Mouse (Mus musculus) granulocyte monocyte progenitor cell, adult 5-6 weeks (primary cell): Measurements from ENCODE around the gene Rpl7a. TPM values are rescaled to one million over a fixed set of nuclear protein-coding genes. Genes with fewer than 3 reads are reported as not detected.

Experiments
- ATAC-seq: replicated peaks from 2 replicates; pipeline ENCODE4 v1.8.0; 2016; ENCODE audit warnings: mild to moderate bottlenecking, moderate TSS enrichment, inconsistent platforms; ENCODE audit not compliant: poor library complexity, severe bottlenecking
- total RNA-seq, 2 experiments: library from RNA; stranded (forward) in 1 of 2; stranded (reverse) in 1 of 2; fragments of 200-712, 200-1000 nt in 1 of 2; fragments of >200 nt in 1 of 2; fragmentation: Nextera tagmentation in 1 of 2; gene quantifications; 2 replicates each; pipeline ENCODE4 v1.2.3; 2014 to 2017

Rpl7a gene
- total RNA-seq, 2 experiments from 2014 or later, result 2,391 to 2,412 TPM

DNA sequence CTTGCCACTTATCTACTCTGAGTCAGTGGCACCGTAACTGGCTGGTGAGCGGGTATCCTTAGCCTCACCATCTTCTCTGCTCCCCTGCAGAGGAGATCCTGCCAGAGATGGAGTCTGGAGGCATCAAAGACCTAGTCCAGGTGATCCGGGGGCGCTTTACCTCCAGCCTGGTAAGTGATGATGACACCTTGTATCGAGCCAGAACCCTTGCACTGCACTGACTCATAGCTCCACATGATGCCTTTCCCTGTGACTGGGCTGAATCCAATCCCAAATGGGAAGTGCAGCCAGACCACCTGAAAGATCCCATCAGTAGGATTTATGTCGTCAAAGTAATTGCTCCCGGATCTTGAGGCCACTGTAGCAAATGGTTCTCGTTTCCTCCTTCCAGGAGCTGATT is 42.3 kb downstream of the Rpl7a start:
- no peak for ATAC-seq

DNA sequence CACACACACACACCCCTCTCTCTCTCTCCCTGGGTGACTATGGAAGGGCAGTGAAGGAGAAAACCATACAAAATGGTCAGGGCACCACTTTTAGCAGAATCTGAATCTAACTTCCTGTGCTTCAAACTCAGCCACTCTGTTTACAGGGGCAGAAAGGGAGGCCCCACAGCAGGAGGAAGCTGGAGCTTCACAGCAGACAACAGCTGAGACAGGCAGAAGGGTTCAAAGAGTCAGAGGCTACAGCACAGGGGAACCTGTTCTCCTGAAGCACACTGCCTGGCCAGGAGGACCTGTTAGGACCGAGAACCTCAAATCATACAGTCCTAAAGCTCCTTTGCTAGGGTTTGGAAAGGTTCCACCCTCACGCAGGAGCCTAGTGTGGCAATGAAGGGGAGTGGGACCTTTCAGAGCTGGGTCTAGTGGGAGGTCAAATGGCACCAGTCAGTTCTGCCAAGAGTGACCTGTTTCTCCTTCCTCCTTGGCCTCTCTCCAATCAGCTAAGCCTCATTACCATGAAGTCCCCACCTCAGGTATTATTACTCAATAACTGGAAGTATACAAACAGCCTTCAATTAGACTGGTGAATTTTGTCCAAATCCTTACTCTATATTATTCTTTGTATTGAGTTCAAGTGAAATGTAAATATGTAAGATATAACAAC is 44.3 kb downstream of the Rpl7a start:
- no peak for ATAC-seq

- no peak for ATAC-seq
These were observed 46.4 kb downstream of the Rpl7a start for GRCm38 (mm10) chr2:26956811-26957487.

DNA sequence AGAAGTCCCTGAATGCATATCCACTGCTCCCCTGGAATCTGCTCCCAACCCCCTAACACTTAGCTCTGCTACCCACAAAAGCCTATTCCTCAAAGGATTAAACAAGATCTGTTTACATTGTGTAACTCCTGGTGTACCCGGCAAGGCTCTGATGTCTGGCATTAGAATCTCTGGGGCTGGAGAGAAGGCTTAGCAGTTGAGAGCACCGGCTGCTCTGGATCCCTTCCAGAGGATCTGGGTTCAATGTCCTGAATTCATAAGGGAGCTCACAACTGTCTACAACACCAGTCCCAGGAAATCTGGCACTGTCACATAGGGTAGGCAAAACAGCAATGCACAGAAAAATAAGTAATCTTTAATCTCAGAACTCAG is 46.9 kb downstream of the Rpl7a start:
- no peak for ATAC-seq

DNA sequence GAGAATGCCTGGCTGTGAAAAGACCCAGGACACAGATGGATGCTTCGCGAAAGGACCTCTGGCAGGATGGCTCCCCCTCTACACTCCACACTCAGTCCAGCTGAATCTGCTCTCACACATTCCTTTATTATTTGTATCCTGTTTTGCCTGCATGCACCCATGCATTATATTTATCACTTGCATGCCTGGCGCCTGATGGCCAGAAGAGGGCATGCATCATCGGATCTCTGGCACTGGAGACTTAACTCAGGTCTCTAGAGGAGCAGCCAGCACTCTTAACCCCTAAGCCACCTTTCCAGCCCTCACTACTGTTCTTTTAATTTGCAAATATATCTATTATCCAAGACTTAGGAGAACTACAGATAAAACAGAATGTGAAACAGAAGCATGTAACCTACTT is 50.2 kb downstream of the Rpl7a start:
- no peak for ATAC-seq

Other genes starting within 250 kb of the Rpl7a start
- not detected in 2 replicates for gene Lcn4, start 239.5 kb upstream of the Rpl7a start, total RNA-seq (2014; fragmentation: Nextera tagmentation)
- gene Lcn4, start 239.5 kb upstream of the Rpl7a start, total RNA-seq (2017), result not detected in 2 replicates
- gene Abo, start 45.8 kb upstream of the Rpl7a start, total RNA-seq (2014; fragmentation: Nextera tagmentation), result not detected in 2 replicates
- gene Abo, start 45.8 kb upstream of the Rpl7a start, total RNA-seq (2017), result not detected in 2 replicates
- 21.7 and 22.5 TPM in 2 replicates for gene Surf6, start 7.9 kb upstream of the Rpl7a start, total RNA-seq (2014; fragmentation: Nextera tagmentation)
- gene Surf6, start 7.9 kb upstream of the Rpl7a start, total RNA-seq (2017), result 53.0 and 55.7 TPM in 2 replicates
- 16.7 and 17.4 TPM in 2 replicates for gene Med22, start 87 bp upstream of the Rpl7a start, total RNA-seq (2014; fragmentation: Nextera tagmentation)
- gene Med22, start 87 bp upstream of the Rpl7a start, total RNA-seq (2017), result 17.2 and 19.0 TPM in 2 replicates
- gene Surf2, start 5.6 kb downstream of the Rpl7a start, total RNA-seq (2014; fragmentation: Nextera tagmentation), result 42.8 and 48.8 TPM in 2 replicates
- gene Surf2, start 5.6 kb downstream of the Rpl7a start, total RNA-seq (2017), result 72.9 and 77.2 TPM in 2 replicates
- gene Surf1, start 5.8 kb downstream of the Rpl7a start, total RNA-seq (2014; fragmentation: Nextera tagmentation), result 46.4 and 74.7 TPM in 2 replicates
- gene Surf1, start 5.8 kb downstream of the Rpl7a start, total RNA-seq (2017), result 40.0 and 75.4 TPM in 2 replicates
- gene Surf4, start 23.2 kb downstream of the Rpl7a start, total RNA-seq (2014; fragmentation: Nextera tagmentation), result 177 and 217 TPM in 2 replicates
- 107 and 110 TPM in 2 replicates for gene Surf4, start 23.2 kb downstream of the Rpl7a start, total RNA-seq (2017)
- 2.2 and 2.9 TPM in 2 replicates for gene Stkld1, start 23.3 kb downstream of the Rpl7a start, total RNA-seq (2014; fragmentation: Nextera tagmentation)
- gene Stkld1, start 23.3 kb downstream of the Rpl7a start, total RNA-seq (2017), result 0.09 TPM in 1 of 2 replicates, not detected in the other
- gene Rexo4, start 53.6 kb downstream of the Rpl7a start, total RNA-seq (2014; fragmentation: Nextera tagmentation), result 42.4 and 47.6 TPM in 2 replicates
- 75.2 and 84.7 TPM in 2 replicates for gene Rexo4, start 53.6 kb downstream of the Rpl7a start, total RNA-seq (2017)
- gene Adamts13, start 62.7 kb downstream of the Rpl7a start, total RNA-seq (2014; fragmentation: Nextera tagmentation), result not detected in 2 replicates
- gene Adamts13, start 62.7 kb downstream of the Rpl7a start, total RNA-seq (2017), result 0.04 TPM in 1 of 2 replicates, not detected in the other
- 15.5 and 18.8 TPM in 2 replicates for gene Cacfd1, start 99.2 kb downstream of the Rpl7a start, total RNA-seq (2014; fragmentation: Nextera tagmentation)
- 1.6 and 3.5 TPM in 2 replicates for gene Cacfd1, start 99.2 kb downstream of the Rpl7a start, total RNA-seq (2017)
- gene Slc2a6, start 117.2 kb downstream of the Rpl7a start, total RNA-seq (2014; fragmentation: Nextera tagmentation), result 4.6 and 7.5 TPM in 2 replicates
- 2.6 and 4.0 TPM in 2 replicates for gene Slc2a6, start 117.2 kb downstream of the Rpl7a start, total RNA-seq (2017)
- not detected in 2 replicates for gene Mymk, start 161.4 kb downstream of the Rpl7a start, total RNA-seq (2014; fragmentation: Nextera tagmentation)
- not detected in 2 replicates for gene Mymk, start 161.4 kb downstream of the Rpl7a start, total RNA-seq (2017)
- gene Adamtsl2, start 168.6 kb downstream of the Rpl7a start, total RNA-seq (2014; fragmentation: Nextera tagmentation), result not detected in 2 replicates
- not detected in 2 replicates for gene Adamtsl2, start 168.6 kb downstream of the Rpl7a start, total RNA-seq (2017)
- gene Fam163b, start 231.7 kb downstream of the Rpl7a start, total RNA-seq (2014; fragmentation: Nextera tagmentation), result not detected in 2 replicates
- gene Fam163b, start 231.7 kb downstream of the Rpl7a start, total RNA-seq (2017), result not detected in 2 replicates